Mouse (Mus musculus): ENCODE results near the gene Dnttip1. TPM values are rescaled to one million over a fixed set of nuclear protein-coding genes. Genes with fewer than 3 reads are reported as not detected.
A peak's percentile ranks its signal among the peaks of the same experiment; 100 is the strongest.

The Dnttip1 gene
- polyA plus RNA-seq, 1 experiment from 2014 or later = 40.1 TPM

GRCm38 (mm10) chr2:164723276-164723675 lies 22.5 kb upstream of the Dnttip1 start:
- H3K4me1 ChIP-seq (ENCODE audit: control insufficient read depth, low read depth, low read length) = no peaks in the 10 kb centered on the region
- H3K9me3 ChIP-seq (replicated peaks; ENCODE audit: control insufficient read depth, low read length) = no peaks in the 10 kb centered on the region
- no peak overlapping the region for H3K4me2 ChIP-seq (ENCODE audit: low read depth, low read length)
- no peak for ATAC-seq (ENCODE audit: low read depth)
- no peak overlapping the region for H3K27ac ChIP-seq (ENCODE audit: low read length)
- H3K9ac ChIP-seq (ENCODE audit: low read depth, low read length) = no peak overlapping the region
- no peaks in the 10 kb centered on the region for H3K36me3 ChIP-seq (ENCODE audit: control insufficient read depth, insufficient read depth)
- no peak overlapping the region for H3K4me3 ChIP-seq (ENCODE audit: low read depth, low read length)
- 56% methylated on average over 4 of the region's 4 CpGs for WGBS (ENCODE audit: insufficient replicate concordance)
- H3K27me3 ChIP-seq (ENCODE audit: control insufficient read depth, insufficient read depth, low read depth, low read length) = no peaks in the 10 kb centered on the region

DNA sequence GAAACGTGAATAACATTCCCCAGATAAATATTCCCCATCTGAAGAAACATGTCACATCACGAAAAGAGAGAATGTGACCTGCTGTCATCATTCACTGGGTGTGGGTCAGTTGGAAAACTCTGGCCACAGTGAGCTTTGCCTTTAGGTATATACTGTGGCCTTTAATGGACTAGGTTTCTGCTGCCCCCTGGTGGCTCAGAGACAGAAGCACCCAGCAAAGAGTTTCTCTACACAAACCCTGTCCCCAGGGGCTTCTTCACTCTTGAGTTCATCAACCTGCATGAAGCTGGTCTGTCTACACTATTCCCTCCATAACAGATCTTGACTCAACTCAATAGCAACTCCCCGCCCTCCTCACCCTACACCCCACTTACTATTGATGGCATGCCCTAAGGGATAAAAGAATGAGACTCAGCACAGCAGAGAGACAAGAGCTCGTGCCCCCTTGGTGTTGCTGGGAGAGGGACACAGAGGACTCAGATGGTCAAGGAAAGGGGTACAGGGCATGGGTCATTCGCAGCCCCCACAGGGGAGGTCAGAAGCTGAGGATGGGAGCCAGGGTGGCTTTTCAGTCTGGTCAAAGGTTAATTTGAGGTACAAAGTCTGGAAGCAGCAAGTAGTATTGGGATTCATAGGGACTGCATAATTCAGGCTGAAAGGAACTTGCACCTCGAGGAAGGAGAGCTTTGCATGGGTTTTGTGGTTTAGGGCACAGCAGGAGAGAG lies 19.7 kb upstream of the Dnttip1 start:
- Histone ChIP-seq H3K36me3 (ENCODE audit: control insufficient read depth, insufficient read depth) (no peaks in the 10 kb centered on the region), H3K9me3 (replicated peaks; ENCODE audit: control insufficient read depth, low read length) (no peaks in the 10 kb centered on the region), H3K27ac (ENCODE audit: low read length) (no peak overlapping the region), H3K4me2 (ENCODE audit: low read depth, low read length) (no peak overlapping the region), H3K4me1 (ENCODE audit: control insufficient read depth, low read depth, low read length) (no peaks in the 10 kb centered on the region), H3K9ac (ENCODE audit: low read depth, low read length) (no peak overlapping the region), H3K4me3 (ENCODE audit: low read depth, low read length) (no peak overlapping the region), H3K27me3 (ENCODE audit: control insufficient read depth, insufficient read depth, low read depth, low read length) (no peaks in the 10 kb centered on the region)
- WGBS (ENCODE audit: insufficient replicate concordance) = 17% methylated on average over 6 of the region's 6 CpGs
- 0 out of 2 replicates have a peak, but pooled peaks have one; percentile 50 for ATAC-seq (ENCODE audit: low read depth)

DNA sequence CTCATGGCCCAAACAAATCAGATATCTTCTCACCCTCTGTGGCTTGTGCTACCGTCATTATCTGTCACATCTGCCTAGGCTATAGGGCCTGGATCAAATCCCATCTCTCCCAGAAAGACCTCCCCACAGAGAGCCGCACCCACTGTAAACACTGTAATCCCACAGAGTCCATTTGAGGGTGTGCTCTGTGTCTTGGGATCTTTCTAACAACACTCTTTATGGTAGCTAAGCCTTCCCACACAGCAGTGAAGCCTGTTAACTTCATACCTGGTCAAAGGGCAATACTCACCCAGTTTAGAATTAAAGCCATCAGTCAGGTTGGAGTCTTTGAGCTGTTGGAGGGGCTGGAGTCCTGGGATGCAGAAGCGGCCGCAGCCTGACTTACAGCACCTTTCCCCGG lies 14.1 kb upstream of the Dnttip1 start:
- H3K36me3 ChIP-seq (ENCODE audit: control insufficient read depth, insufficient read depth) = no peaks in the 10 kb centered on the region
- 66% methylated on average over 5 of the region's 5 CpGs for WGBS (ENCODE audit: insufficient replicate concordance)
- no peaks in the 10 kb centered on the region for H3K27me3 ChIP-seq (ENCODE audit: control insufficient read depth, insufficient read depth, low read depth, low read length)
- no peak overlapping the region for H3K9ac ChIP-seq (ENCODE audit: low read depth, low read length)
- H3K4me3 ChIP-seq (ENCODE audit: low read depth, low read length) = no peak overlapping the region
- no peaks in the 10 kb centered on the region for H3K4me1 ChIP-seq (ENCODE audit: control insufficient read depth, low read depth, low read length)
- no peak overlapping the region for H3K4me2 ChIP-seq (ENCODE audit: low read depth, low read length)
- no peaks in the 10 kb centered on the region for H3K9me3 ChIP-seq (replicated peaks; ENCODE audit: control insufficient read depth, low read length)
- no peak overlapping the region for H3K27ac ChIP-seq (ENCODE audit: low read length)
- no peak for ATAC-seq (ENCODE audit: low read depth)

- Histone ChIP-seq H3K4me3 (ENCODE audit: low read depth, low read length) (no peak overlapping the region), H3K36me3 (ENCODE audit: control insufficient read depth, insufficient read depth) (no peaks in the 10 kb centered on the region), H3K4me1 (ENCODE audit: control insufficient read depth, low read depth, low read length) (no peaks in the 10 kb centered on the region), H3K9ac (ENCODE audit: low read depth, low read length) (no peak overlapping the region), H3K9me3 (replicated peaks; ENCODE audit: control insufficient read depth, low read length) (no peaks in the 10 kb centered on the region), H3K4me2 (ENCODE audit: low read depth, low read length) (no peak overlapping the region), H3K27me3 (ENCODE audit: control insufficient read depth, insufficient read depth, low read depth, low read length) (no peaks in the 10 kb centered on the region), H3K27ac (ENCODE audit: low read length) (no peak overlapping the region)
- WGBS (ENCODE audit: insufficient replicate concordance) = 53% methylated on average over 2 of the region's 2 CpGs
- ATAC-seq (ENCODE audit: low read depth) = no peak
These were observed 12.5 kb upstream of the Dnttip1 start for GRCm38 (mm10) chr2:164733259-164733658.

DNA sequence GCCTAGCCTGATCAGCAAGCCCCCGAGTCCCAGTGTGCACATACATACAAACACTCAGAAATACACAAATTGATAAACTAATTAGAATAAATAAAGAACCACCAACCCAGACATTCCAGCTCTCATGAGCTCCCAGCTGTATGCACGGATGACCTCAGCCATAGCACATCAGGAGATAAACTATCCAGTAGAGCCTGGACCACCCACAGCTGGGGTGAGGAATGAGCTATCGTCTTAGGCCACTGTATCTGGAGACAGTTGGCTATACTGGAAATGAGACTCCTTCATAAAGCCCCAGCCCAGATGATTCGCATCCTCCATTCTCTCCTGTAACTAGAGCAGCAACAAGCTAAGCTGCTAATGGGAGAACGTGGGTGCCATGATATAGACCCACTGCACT lies 10.9 kb upstream of the Dnttip1 start:
- H3K9ac ChIP-seq (ENCODE audit: low read depth, low read length) = no peak overlapping the region
- H3K4me2 ChIP-seq (ENCODE audit: low read depth, low read length) = no peak overlapping the region
- no peaks in the 10 kb centered on the region for H3K9me3 ChIP-seq (replicated peaks; ENCODE audit: control insufficient read depth, low read length)
- H3K27ac ChIP-seq (ENCODE audit: low read length) = no peak overlapping the region
- H3K4me3 ChIP-seq (ENCODE audit: low read depth, low read length) = no peak overlapping the region
- WGBS (ENCODE audit: insufficient replicate concordance) = 63% methylated on average over 5 of the region's 5 CpGs
- H3K27me3 ChIP-seq (ENCODE audit: control insufficient read depth, insufficient read depth, low read depth, low read length) = no peaks in the 10 kb centered on the region
- no peaks in the 10 kb centered on the region for H3K4me1 ChIP-seq (ENCODE audit: control insufficient read depth, low read depth, low read length)
- no peaks in the 10 kb centered on the region for H3K36me3 ChIP-seq (ENCODE audit: control insufficient read depth, insufficient read depth)
- ATAC-seq (ENCODE audit: low read depth) = no peak

GRCm38 (mm10) chr2:164735446-164735845 lies 10.3 kb upstream of the Dnttip1 start:
- Histone ChIP-seq H3K9ac (ENCODE audit: low read depth, low read length) (no peak overlapping the region), H3K4me2 (ENCODE audit: low read depth, low read length) (no peak overlapping the region), H3K27me3 (ENCODE audit: control insufficient read depth, insufficient read depth, low read depth, low read length) (peaks cover 2% of the 10 kb centered on the region; the same call in 1 of the 2 replicates), H3K4me3 (ENCODE audit: low read depth, low read length) (no peak overlapping the region), H3K9me3 (replicated peaks; ENCODE audit: control insufficient read depth, low read length) (no peaks in the 10 kb centered on the region), H3K4me1 (ENCODE audit: control insufficient read depth, low read depth, low read length) (no peaks in the 10 kb centered on the region), H3K27ac (ENCODE audit: low read length) (no peak overlapping the region), H3K36me3 (ENCODE audit: control insufficient read depth, insufficient read depth) (no peaks in the 10 kb centered on the region)
- 64% methylated on average over 5 of the region's 5 CpGs for WGBS (ENCODE audit: insufficient replicate concordance)
- no peak for ATAC-seq (ENCODE audit: low read depth)

GRCm38 (mm10) chr2:164737377-164738090 lies 8.2 kb upstream of the Dnttip1 start:
- H3K4me2 ChIP-seq (ENCODE audit: low read depth, low read length) = no peak overlapping the region
- H3K36me3 ChIP-seq (ENCODE audit: control insufficient read depth, insufficient read depth) = no peaks in the 10 kb centered on the region
- no peak overlapping the region for H3K4me3 ChIP-seq (ENCODE audit: low read depth, low read length)
- H3K27ac ChIP-seq (ENCODE audit: low read length) = no peak overlapping the region
- peaks cover 2% of the 10 kb centered on the region; the same call in 1 of the 2 replicates for H3K27me3 ChIP-seq (ENCODE audit: control insufficient read depth, insufficient read depth, low read depth, low read length)
- no peaks in the 10 kb centered on the region for H3K4me1 ChIP-seq (ENCODE audit: control insufficient read depth, low read depth, low read length)
- 50% methylated on average over 3 of the region's 3 CpGs for WGBS (ENCODE audit: insufficient replicate concordance)
- no peaks in the 10 kb centered on the region for H3K9me3 ChIP-seq (replicated peaks; ENCODE audit: control insufficient read depth, low read length)
- H3K9ac ChIP-seq (ENCODE audit: low read depth, low read length) = no peak overlapping the region
- ATAC-seq (ENCODE audit: low read depth) = peak; percentile 26; the same call in 1 of the 2 replicates

GRCm38 (mm10) chr2:164739876-164740275 lies 5.9 kb upstream of the Dnttip1 start:
- H3K36me3 ChIP-seq (ENCODE audit: control insufficient read depth, insufficient read depth) = no peaks in the 10 kb centered on the region
- H3K9ac ChIP-seq (ENCODE audit: low read depth, low read length) = no peak overlapping the region
- no peak overlapping the region for H3K4me2 ChIP-seq (ENCODE audit: low read depth, low read length)
- peaks cover 2% of the 10 kb centered on the region; the same call in 1 of the 2 replicates for H3K27me3 ChIP-seq (ENCODE audit: control insufficient read depth, insufficient read depth, low read depth, low read length)
- H3K27ac ChIP-seq (ENCODE audit: low read length) = no peak overlapping the region
- H3K9me3 ChIP-seq (replicated peaks; ENCODE audit: control insufficient read depth, low read length) = no peaks in the 10 kb centered on the region
- H3K4me1 ChIP-seq (ENCODE audit: control insufficient read depth, low read depth, low read length) = peaks cover 4% of the 10 kb centered on the region
- no peak overlapping the region for H3K4me3 ChIP-seq (ENCODE audit: low read depth, low read length)
- WGBS (ENCODE audit: insufficient replicate concordance) = 46% methylated on average over 7 of the region's 7 CpGs
- ATAC-seq (ENCODE audit: low read depth) = no peak

- Histone ChIP-seq H3K9me3 (replicated peaks; ENCODE audit: control insufficient read depth, low read length) (no peaks in the 10 kb centered on the region), H3K4me3 (ENCODE audit: low read depth, low read length) (peak overlapping the region; percentile 87), H3K9ac (ENCODE audit: low read depth, low read length) (peak overlapping the region; percentile 94), H3K4me1 (ENCODE audit: control insufficient read depth, low read depth, low read length) (peaks cover 32% of the 10 kb centered on the region), H3K27ac (ENCODE audit: low read length) (no peak overlapping the region), H3K36me3 (ENCODE audit: control insufficient read depth, insufficient read depth) (peaks cover 21% of the 10 kb centered on the region), H3K27me3 (ENCODE audit: control insufficient read depth, insufficient read depth, low read depth, low read length) (peaks cover 2% of the 10 kb centered on the region; the same call in 1 of the 2 replicates), H3K4me2 (ENCODE audit: low read depth, low read length) (peak overlapping the region; percentile 95)
- 45% methylated on average over 13 of the region's 13 CpGs for WGBS (ENCODE audit: insufficient replicate concordance)
- no peak for ATAC-seq (ENCODE audit: low read depth)
These were observed 796 bp upstream of the Dnttip1 start for GRCm38 (mm10) chr2:164744987-164745386.
